Mouse (Mus musculus) small intestine, adult 2 months (tissue): ENCODE measurements around the gene Pitpnc1. TPM values are rescaled to one million over a fixed set of nuclear protein-coding genes. Genes with fewer than 3 reads are reported as not detected.

Experiments
- H3K27ac ChIP-seq: fragments of 200-500 bp; 2 replicates; pipeline ENCODE4 v1.5.1; 2012; ENCODE audit warnings: low read depth, low read length, control low read depth, inconsistent platforms; ENCODE audit not compliant: insufficient read depth
- H3K27me3 ChIP-seq: fragments of 200-500 bp; 2 replicates; pipeline ENCODE4 v1.6.1; 2012; ENCODE audit warnings: mild to moderate bottlenecking, moderate library complexity, low read length, inconsistent platforms; ENCODE audit not compliant: control insufficient read depth, insufficient read depth
- H3K36me3 ChIP-seq: fragments of 200-500 bp; 2 replicates; pipeline ENCODE4 v1.6.1; 2012; ENCODE audit warnings: mild to moderate bottlenecking, low read length, control low read depth, inconsistent platforms; ENCODE audit not compliant: control insufficient read depth, insufficient read depth
- H3K4me1 ChIP-seq: fragments of 200-500 bp; 2 replicates; pipeline ENCODE4 v1.6.1; 2012; ENCODE audit warnings: low read length, inconsistent platforms, mixed read lengths; ENCODE audit not compliant: control insufficient read depth, insufficient read depth, insufficient read length
- H3K4me3 ChIP-seq: fragments of 200-500 bp; 2 replicates; pipeline ENCODE4 v1.5.1; 2012; ENCODE audit warnings: low read depth, mild to moderate bottlenecking, control low read depth, inconsistent platforms, low read length, moderate library complexity
- CTCF ChIP-seq: fragments of 200-500 bp; IDR thresholded peaks from 2 replicates; pipeline ENCODE4 v1.5.1; 2012; ENCODE audit warnings: low read depth, mild to moderate bottlenecking, control low read depth, inconsistent platforms, low read length, moderate library complexity, mixed read lengths; ENCODE audit not compliant: insufficient replicate concordance, insufficient read length; ENCODE audit errors: extremely low read depth
- POLR2A ChIP-seq: fragments of 200-500 bp; IDR thresholded peaks from 2 replicates; pipeline ENCODE4 v1.6.1; 2012; ENCODE audit warnings: low read depth, mild to moderate bottlenecking, control low read depth, inconsistent platforms, low read length, moderate library complexity
- WGBS: fragments of 180-500 bp; shearing (Covaris S2); methylation state at CpG from one replicate; pipeline ENCODE4 v1.1.7; 2018; 5-methylcytosine and 5-hydroxymethylcytosine counted together
- polyA plus RNA-seq: library from polyadenylated mRNA; depleted of rRNA; stranded (reverse); fragments of >200 nt; gene quantifications from 2 replicates; pipeline ENCODE4 v1.2.3, GENCODE M21; 2012

Gene Pitpnc1
- polyA plus RNA-seq, 1 experiment: 1.5 TPM

DNA sequence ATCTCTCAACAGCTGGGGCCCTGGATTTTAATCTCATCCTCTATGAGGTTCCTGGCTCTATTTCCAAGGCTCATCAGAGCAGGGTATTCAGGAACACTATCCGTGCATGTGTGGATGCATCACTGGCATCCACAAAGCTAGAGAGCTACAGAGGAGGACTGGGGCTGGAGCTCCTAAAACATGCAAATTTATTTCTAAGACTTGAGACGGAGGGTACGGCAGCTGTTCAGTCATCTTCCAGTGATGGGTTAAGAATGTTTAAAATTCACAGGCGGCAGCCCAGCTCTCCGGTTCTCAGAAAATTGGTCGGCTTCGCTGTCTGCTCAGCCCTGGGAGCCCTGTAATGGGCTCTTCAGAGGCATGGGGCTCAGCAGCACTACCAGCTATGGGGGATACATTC is 97.8 kb downstream of the Pitpnc1 start:
- TF ChIP-seq CTCF: no peak
- no peak for TF ChIP-seq POLR2A
- H3K27ac ChIP-seq: no peak overlapping the region
- no peak overlapping the region for H3K4me3 ChIP-seq
- H3K27me3 ChIP-seq: no peaks in the 10 kb centered on the region
- H3K36me3 ChIP-seq: no peaks in the 10 kb centered on the region
- H3K4me1 ChIP-seq: 0 out of 2 replicates have a peak, but pooled peaks cover 2% of the 10 kb centered on the region
- 88% methylated on average over 7 of the region's 7 CpGs for WGBS

DNA sequence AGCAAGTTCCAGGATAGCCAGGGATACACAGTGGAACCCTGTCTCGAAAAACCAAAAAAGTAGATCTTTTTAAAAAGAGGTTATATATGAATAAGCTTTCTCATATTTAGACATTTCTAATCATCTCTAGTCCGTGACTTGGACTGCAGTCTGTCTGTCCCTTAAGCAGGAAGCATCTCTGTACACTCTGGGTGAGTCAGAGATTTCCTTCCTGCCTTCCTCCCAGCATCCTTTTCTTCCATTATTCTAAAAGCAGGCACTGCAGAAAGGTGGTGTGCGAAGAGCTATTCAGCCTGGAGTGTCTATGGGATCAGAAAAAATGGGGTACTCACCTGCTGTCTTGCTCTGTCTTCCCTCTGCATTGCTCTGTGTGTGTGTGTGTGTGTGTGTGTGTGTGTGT is 100.0 kb downstream of the Pitpnc1 start:
- TF ChIP-seq POLR2A: no peak
- TF ChIP-seq CTCF: no peak
- Histone ChIP-seq H3K27ac (no peak overlapping the region), H3K4me3 (no peak overlapping the region), H3K4me1 (no peaks in the 10 kb centered on the region), H3K27me3 (no peaks in the 10 kb centered on the region), H3K36me3 (no peaks in the 10 kb centered on the region)
- WGBS: 81% methylated on average over 3 of the region's 3 CpGs

DNA sequence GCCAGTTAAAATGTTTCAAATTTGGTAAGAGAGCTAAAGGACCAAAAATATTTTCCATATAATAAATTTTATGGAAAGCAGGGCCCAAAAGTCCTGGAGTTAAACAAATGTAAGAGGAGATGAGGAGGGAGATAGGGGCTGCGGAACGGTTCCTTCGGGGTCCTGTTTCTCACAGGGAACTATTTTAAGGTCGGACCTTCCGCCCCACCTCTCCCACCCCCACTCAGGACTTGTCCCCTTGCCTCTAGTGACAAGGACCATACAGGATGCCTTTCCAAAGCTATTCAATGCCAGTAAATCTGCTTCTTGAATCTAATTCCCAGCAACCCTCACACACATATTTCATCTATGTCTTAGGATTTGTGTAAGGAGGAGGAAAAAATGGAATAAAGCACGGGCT is 100.8 kb downstream of the Pitpnc1 start:
- 93% methylated on average over 6 of the region's 6 CpGs for WGBS
- no peak overlapping the region for H3K4me3 ChIP-seq

DNA sequence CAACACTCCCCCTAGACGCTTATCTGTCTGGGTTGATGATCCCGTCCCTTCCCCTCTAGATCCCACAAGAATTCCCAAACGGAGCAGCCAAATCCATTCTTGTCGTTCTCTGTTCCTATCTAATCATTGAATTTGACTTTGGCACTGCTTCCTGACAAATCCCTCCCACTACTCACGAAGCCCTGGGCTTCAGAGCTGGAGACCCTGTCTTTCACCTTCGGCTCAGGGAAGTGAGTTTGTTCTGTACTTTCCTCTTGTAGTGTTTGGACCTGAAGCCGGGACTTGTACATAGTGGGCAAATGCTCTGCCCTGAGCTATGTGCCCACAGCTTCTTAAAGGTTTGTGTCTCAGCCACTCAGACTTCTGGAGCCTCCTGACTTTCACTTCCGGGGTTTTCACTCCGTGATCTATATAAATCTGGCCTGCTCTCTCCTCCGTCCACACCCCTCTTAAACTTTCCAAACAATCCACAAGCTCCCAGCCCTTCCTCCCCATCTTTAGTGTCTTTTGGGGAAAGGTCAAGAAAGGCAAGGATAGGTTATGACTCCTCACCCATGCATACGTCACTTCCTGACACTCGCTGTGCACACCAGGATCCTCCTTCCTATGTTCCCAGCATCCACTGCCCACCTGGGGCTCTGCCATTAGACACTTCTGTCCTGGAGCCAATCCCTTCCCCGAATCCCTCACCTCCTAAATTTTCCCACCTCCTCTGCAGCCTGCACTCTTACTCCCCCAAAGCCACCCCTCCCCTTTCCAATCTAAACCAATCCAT is 104.4 kb downstream of the Pitpnc1 start:
- Histone ChIP-seq H3K27me3 (no peaks in the 10 kb centered on the region), H3K36me3 (no peaks in the 10 kb centered on the region), H3K4me1 (no peaks in the 10 kb centered on the region), H3K4me3 (no peak overlapping the region), H3K27ac (no peak overlapping the region)
- no peak for TF ChIP-seq CTCF
- TF ChIP-seq POLR2A: no peak
- WGBS: 47% methylated on average over 13 of the region's 13 CpGs

More for the DNA sequence above, 100.8 kb downstream of the Pitpnc1 start:
- no peaks in the 10 kb centered on the region for H3K27me3 ChIP-seq
- H3K36me3 ChIP-seq: no peaks in the 10 kb centered on the region
- no peak for TF ChIP-seq POLR2A
- no peak for TF ChIP-seq CTCF
- no peak overlapping the region for H3K27ac ChIP-seq
- H3K4me1 ChIP-seq: no peaks in the 10 kb centered on the region

DNA sequence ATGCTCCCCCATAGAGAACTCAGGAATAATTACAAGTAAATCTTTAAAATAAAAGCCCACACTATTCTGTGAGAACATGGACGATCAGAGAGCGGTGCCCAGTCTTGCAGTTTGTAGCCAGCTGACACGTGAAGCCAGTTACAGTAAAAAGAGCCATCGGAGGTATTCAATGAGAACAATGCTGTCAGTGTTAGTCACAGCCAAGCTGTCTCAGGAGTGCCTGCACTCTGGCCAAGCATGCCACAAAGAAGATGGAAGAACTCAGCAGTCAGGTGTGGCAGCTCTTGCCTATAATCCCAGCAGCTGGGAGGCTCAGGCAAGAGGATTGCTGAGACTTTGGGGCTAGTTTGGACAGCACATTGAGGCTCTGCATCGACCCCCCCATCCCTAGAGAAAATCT is 111.8 kb downstream of the Pitpnc1 start:
- Histone ChIP-seq H3K27me3 (no peaks in the 10 kb centered on the region), H3K4me1 (no peaks in the 10 kb centered on the region), H3K27ac (no peak overlapping the region), H3K4me3 (no peak overlapping the region), H3K36me3 (no peaks in the 10 kb centered on the region)
- TF ChIP-seq POLR2A (no peak), CTCF (no peak)
- 50% methylated on average over 5 of the region's 5 CpGs for WGBS

DNA sequence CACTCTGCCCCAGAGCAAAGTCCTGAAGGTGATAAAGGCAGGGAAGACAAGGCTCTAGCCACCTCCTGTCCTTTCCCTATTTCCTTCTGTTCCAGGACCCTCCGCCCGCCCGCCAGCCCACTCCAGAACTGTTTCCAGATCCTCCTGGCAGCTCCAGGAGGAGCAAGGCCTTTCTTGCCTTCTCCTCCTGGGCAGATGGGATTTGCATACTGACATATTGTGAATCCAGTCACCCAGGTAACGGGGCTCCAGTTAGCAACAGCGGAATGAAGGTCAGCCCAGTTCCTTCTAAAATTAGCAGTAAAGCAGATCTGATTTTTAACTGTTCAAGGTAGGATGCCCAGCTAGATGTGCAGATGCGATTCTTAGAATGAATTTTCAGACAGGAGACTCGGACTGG is 114.3 kb downstream of the Pitpnc1 start:
- Histone ChIP-seq H3K4me1 (no peaks in the 10 kb centered on the region), H3K27me3 (no peaks in the 10 kb centered on the region), H3K36me3 (no peaks in the 10 kb centered on the region), H3K4me3 (no peak overlapping the region), H3K27ac (no peak overlapping the region)
- TF ChIP-seq CTCF: no peak
- no peak for TF ChIP-seq POLR2A
- WGBS: 79% methylated on average over 7 of the region's 7 CpGs

DNA sequence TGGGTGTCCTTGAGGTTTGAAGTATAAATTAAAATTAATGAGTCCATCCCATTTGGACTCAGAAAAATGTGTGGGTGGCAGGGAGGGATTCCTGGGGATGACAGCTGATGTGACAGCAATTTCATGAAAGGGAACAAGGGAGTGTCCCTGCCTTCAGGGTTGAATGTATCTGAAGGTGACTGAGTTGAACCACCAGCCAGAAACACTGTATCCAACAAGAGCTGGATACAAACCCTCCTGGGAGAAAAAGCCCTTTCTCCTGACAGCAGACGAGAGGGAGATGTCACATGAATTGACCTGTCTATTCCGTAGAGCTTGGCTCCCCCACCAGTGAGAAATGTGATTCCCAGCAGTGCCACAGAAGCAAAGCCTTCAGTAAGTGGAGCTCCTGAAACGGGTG is 115.0 kb downstream of the Pitpnc1 start:
- TF ChIP-seq POLR2A: no peak
- TF ChIP-seq CTCF: no peak
- H3K4me3 ChIP-seq: no peak overlapping the region
- WGBS: 78% methylated on average over 3 of the region's 3 CpGs
- H3K27ac ChIP-seq: no peak overlapping the region
- no peaks in the 10 kb centered on the region for H3K36me3 ChIP-seq
- H3K27me3 ChIP-seq: no peaks in the 10 kb centered on the region
- no peaks in the 10 kb centered on the region for H3K4me1 ChIP-seq
